Mouse (Mus musculus) liver, embryonic 14.5 days (tissue): ENCODE measurements around the gene Tbc1d22b. TPM values are rescaled to one million over a fixed set of nuclear protein-coding genes. Genes with fewer than 3 reads are reported as not detected.

Source experiments
- ATAC-seq: fragments of 200-750 bp; cut with Nextera tagmentation; 2 replicates; pipeline ENCODE4 v1.8.0; 2017; ENCODE audit warnings: moderate number of reproducible peaks, mild to moderate bottlenecking, moderate library complexity; ENCODE audit not compliant: insufficient read depth
- DNase-seq, 3 experiments: peaks; one replicate each; pipeline ENCODE4 v3.0.0-alpha.2; 2012 to 2013; ENCODE audit warnings: low read depth in 3 of 3, low spot score in 3 of 3
- H3K27ac ChIP-seq: fragments of 300-500 bp; sonication (generic); 2 replicates; pipeline ENCODE4 v1.5.1; 2014; ENCODE audit warnings: moderate library complexity, mild to moderate bottlenecking, control low read depth, inconsistent platforms
- H3K27me3 ChIP-seq: fragments of 300-500 bp; sonication (generic); 2 replicates; pipeline ENCODE4 v1.6.1; 2014; ENCODE audit warnings: mild to moderate bottlenecking, low read length, moderate library complexity; ENCODE audit not compliant: control insufficient read depth, insufficient read depth
- H3K36me3 ChIP-seq: fragments of 300-500 bp; sonication (generic); replicated peaks from 2 replicates; pipeline ENCODE4 v1.6.1; 2014; ENCODE audit warnings: low read depth; ENCODE audit not compliant: control insufficient read depth, insufficient read depth
- H3K4me1 ChIP-seq, 2 experiments: fragments of 200-500 bp in 1 of 2; fragments of 300-500 bp in 1 of 2; sonication (generic) in 1 of 2; replicated peaks; 2 replicates each; pipeline ENCODE4 v1.6.1; 2012 to 2014; ENCODE audit warnings: antibody characterized with exemption in 1 of 2, inconsistent platforms in 1 of 2, low read length in 1 of 2; ENCODE audit not compliant: control insufficient read depth in 2 of 2, insufficient read depth in 2 of 2
- H3K4me2 ChIP-seq: fragments of 300-500 bp; sonication (generic); 2 replicates; pipeline ENCODE4 v1.6.1; 2014; ENCODE audit warnings: low read depth, mild to moderate bottlenecking, control low read depth, moderate library complexity
- H3K4me3 ChIP-seq, 2 experiments: fragments of 200-500 bp in 1 of 2; fragments of 300-500 bp in 1 of 2; sonication (generic) in 1 of 2; 2 replicates each; pipeline ENCODE4 v1.5.1; 2012 to 2014; ENCODE audit warnings: low read depth in 2 of 2, low read length in 2 of 2, mild to moderate bottlenecking in 2 of 2, control low read depth in 1 of 2, inconsistent platforms in 1 of 2, moderate library complexity in 1 of 2; ENCODE audit not compliant: insufficient read depth in 1 of 2
- H3K9ac ChIP-seq: fragments of 300-500 bp; sonication (generic); replicated peaks from 2 replicates; pipeline ENCODE4 v1.6.1; 2014; ENCODE audit warnings: mild to moderate bottlenecking, control low read depth, moderate library complexity
- H3K9me3 ChIP-seq: fragments of 300-500 bp; sonication (generic); 2 replicates; pipeline ENCODE4 v1.6.1; 2016; ENCODE audit warnings: low read length, mixed read lengths; ENCODE audit not compliant: control insufficient read depth
- CTCF ChIP-seq: IDR thresholded peaks from 2 replicates; pipeline ENCODE4 v1.5.1; 2016; ENCODE audit warnings: antibody characterized with exemption, low read depth, control low read depth
- EP300 ChIP-seq: IDR thresholded peaks from 2 replicates; pipeline ENCODE4 v1.6.1; 2016; ENCODE audit warnings: antibody characterized with exemption, low read depth
- WGBS: fragments of 180-500 bp; shearing (Covaris S2); extraction: QIAGEN DNeasy Blood & Tissue Kit; methylation state at CpG from one replicate; pipeline ENCODE4 v1.1.7; 2014; ENCODE audit not compliant: insufficient replicate concordance; 5-methylcytosine and 5-hydroxymethylcytosine counted together
- polyA plus RNA-seq, 2 experiments: library from polyadenylated mRNA; depleted of rRNA in 1 of 2; stranded (reverse) in 1 of 2; unstranded in 1 of 2; fragments of >200 nt; fragmentation: Nextera tagmentation in 1 of 2; extraction: Ambion mirVana in 1 of 2; gene quantifications; 2 replicates each; pipeline versions ENCODE4 v1.2.1 to v1.2.3; 2012 to 2014

Gene Tbc1d22b
- polyA plus RNA-seq, 2 experiments, result 2.3 to 3.6 TPM

- Histone ChIP-seq H3K4me3 (no peak overlapping the region), H3K36me3 (no peaks in the 10 kb centered on the region), H3K27me3 (no peaks in the 10 kb centered on the region), H3K4me1 (peaks cover 0 to 12% of the 10 kb centered on the region in 2 experiments; a peak in 3 of 4 replicates), H3K27ac (no peak overlapping the region), H3K9ac (no peak overlapping the region), H3K9me3 (no peaks in the 10 kb centered on the region), H3K4me2 (no peak overlapping the region)
- WGBS, result 45% methylated on average over 6 of the region's 6 CpGs
- no peak for TF ChIP-seq CTCF
- no peak for TF ChIP-seq EP300
- ATAC-seq (no peak), DNase-seq (no peak)
These were observed 35.9 kb downstream of the Tbc1d22b start for GRCm38 (mm10) chr17:29585446-29585845.

- H3K4me2 ChIP-seq, result no peak overlapping the region
- ATAC-seq, result no peak
- WGBS, result 80% methylated on average over 9 of the region's 9 CpGs
These were observed 37.3 kb downstream of the Tbc1d22b start for GRCm38 (mm10) chr17:29586921-29587320.

GRCm38 (mm10) chr17:29589221-29589898 is 39.8 kb downstream of the Tbc1d22b start:
- Histone ChIP-seq H3K4me3 (no peak overlapping the region), H3K4me2 (no peak overlapping the region), H3K27me3 (no peaks in the 10 kb centered on the region), H3K27ac (no peak overlapping the region), H3K9ac (no peak overlapping the region), H3K4me1 (peaks cover 0 to 2% of the 10 kb centered on the region in 2 experiments; a peak in 1 of 4 replicates), H3K36me3 (no peaks in the 10 kb centered on the region), H3K9me3 (no peaks in the 10 kb centered on the region)
- no peak for DNase-seq
- no peak for ATAC-seq
- TF ChIP-seq EP300 (no peak), CTCF (no peak)
- 73% methylated on average over 11 of the region's 11 CpGs for WGBS

More at GRCm38 (mm10) chr17:29586921-29587320, 37.3 kb downstream of the Tbc1d22b start:
- Histone ChIP-seq H3K27me3 (no peaks in the 10 kb centered on the region), H3K4me1 (peaks cover 0 to 11% of the 10 kb centered on the region in 2 experiments; a peak in 3 of 4 replicates), H3K36me3 (no peaks in the 10 kb centered on the region), H3K4me3 (no peak overlapping the region), H3K9ac (no peak overlapping the region), H3K9me3 (no peaks in the 10 kb centered on the region), H3K27ac (no peak overlapping the region)
- no peak for TF ChIP-seq CTCF
- TF ChIP-seq EP300, result no peak
- DNase-seq, result no peak

- no peak overlapping the region for H3K4me2 ChIP-seq
- DNase-seq (no peak), ATAC-seq (no peak)
- no peak for TF ChIP-seq CTCF
- no peak for TF ChIP-seq EP300
- 79% methylated on average over 15 of the region's 15 CpGs for WGBS
- H3K4me1 ChIP-seq, result no peaks in the 10 kb centered on the region
- no peak overlapping the region for H3K4me3 ChIP-seq
- no peaks in the 10 kb centered on the region for H3K27me3 ChIP-seq
- no peak overlapping the region for H3K27ac ChIP-seq
- H3K9me3 ChIP-seq, result no peaks in the 10 kb centered on the region
- no peaks in the 10 kb centered on the region; the same call in 1 of the 2 replicates for H3K36me3 ChIP-seq
- no peak overlapping the region for H3K9ac ChIP-seq
These were observed 46.5 kb downstream of the Tbc1d22b start for GRCm38 (mm10) chr17:29595891-29596770.

GRCm38 (mm10) chr17:29596771-29597132 is 47.2 kb downstream of the Tbc1d22b start:
- TF ChIP-seq CTCF (no peak), EP300 (no peak)
- Histone ChIP-seq H3K36me3 (no peaks in the 10 kb centered on the region; the same call in 1 of the 2 replicates), H3K4me1 (no peaks in the 10 kb centered on the region), H3K4me3 (no peak overlapping the region), H3K27me3 (no peaks in the 10 kb centered on the region), H3K9ac (no peak overlapping the region), H3K27ac (no peak overlapping the region), H3K9me3 (no peaks in the 10 kb centered on the region), H3K4me2 (no peak overlapping the region)
- no peak for DNase-seq
- WGBS, result 84% methylated on average over 13 of the region's 13 CpGs
- no peak for ATAC-seq
